Mouse (Mus musculus): ENCODE data around the gene Whrn. TPM values are rescaled to one million over a fixed set of nuclear protein-coding genes. Genes with fewer than 3 reads are reported as not detected.
A peak's percentile ranks its signal among the peaks of the same experiment; 100 is the strongest.

Gene Whrn
- 1 to 10 TPM; 2.1 to 2.6 TPM for total RNA-seq (2021)
- long read RNA-seq, experiment 1, partial matches to known transcripts, result 2 of 2 reads
- long read RNA-seq, experiment 1, other reads (novel, unspliced or antisense), result 0 of 2 reads
- long read RNA-seq, experiment 2, partial matches to known transcripts, result 1 of 2 reads
- long read RNA-seq, experiment 2, other reads (novel, unspliced or antisense), result 1 of 2 reads

DNA sequence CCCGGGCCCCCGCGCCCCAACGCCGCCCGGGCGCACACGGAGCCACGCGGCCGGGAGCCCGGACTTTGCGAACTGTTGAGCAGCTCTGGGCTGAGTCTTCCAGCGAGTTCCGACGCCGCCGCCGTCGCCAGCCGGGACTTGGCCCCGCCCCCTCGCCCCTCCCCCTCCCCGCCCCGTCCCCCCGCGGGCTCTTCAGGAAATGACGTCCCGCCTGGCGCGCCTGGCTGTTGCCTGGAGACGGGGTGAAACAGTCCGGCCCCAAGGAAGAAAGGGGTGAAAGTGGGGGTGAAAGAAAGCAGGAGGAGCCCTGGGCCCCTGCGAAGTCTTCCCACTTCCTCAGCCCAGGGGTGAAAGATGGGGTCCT is at the start of gene Whrn:
TSS of gene Whrn (minus strand) at position 77 of the 364 bp plus-strand sequence.
- DNase-seq, result peak; percentile 74

DNA sequence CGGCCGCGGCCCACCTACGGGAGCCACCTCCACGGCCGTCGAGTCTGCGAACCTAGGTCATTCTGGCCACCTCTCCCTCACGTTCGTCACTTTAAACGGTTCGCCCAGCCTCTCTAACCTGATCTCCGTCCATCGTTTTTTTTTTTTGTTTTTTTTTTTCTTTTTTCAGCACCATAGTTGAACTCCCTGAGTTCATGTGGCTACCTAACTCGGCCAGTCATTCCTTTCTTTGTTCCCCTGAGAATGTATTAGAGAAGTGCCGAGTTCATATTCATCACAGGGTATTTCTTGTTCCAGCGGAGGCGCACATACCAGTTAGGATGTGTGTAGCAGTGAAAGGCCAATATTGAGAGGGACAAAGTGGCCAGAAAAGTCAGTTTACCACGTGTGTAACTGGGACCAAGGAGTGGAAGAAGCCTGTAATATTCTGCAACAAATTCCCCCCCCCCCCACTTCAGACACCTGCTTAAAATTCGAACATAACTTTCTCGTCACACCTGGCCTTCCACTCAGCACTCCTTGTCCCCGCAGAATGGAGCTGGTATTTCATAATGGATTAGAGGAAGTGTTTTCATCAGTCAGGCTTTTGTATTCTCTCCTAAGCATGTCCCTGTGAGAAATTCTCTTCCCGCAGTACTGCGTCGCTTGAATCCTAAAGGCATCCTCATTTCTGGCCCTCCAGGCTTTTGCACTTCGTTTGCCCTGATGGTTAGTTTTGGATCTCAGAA is 49.6 kb upstream of the Whrn start:
- no peak for DNase-seq

DNA sequence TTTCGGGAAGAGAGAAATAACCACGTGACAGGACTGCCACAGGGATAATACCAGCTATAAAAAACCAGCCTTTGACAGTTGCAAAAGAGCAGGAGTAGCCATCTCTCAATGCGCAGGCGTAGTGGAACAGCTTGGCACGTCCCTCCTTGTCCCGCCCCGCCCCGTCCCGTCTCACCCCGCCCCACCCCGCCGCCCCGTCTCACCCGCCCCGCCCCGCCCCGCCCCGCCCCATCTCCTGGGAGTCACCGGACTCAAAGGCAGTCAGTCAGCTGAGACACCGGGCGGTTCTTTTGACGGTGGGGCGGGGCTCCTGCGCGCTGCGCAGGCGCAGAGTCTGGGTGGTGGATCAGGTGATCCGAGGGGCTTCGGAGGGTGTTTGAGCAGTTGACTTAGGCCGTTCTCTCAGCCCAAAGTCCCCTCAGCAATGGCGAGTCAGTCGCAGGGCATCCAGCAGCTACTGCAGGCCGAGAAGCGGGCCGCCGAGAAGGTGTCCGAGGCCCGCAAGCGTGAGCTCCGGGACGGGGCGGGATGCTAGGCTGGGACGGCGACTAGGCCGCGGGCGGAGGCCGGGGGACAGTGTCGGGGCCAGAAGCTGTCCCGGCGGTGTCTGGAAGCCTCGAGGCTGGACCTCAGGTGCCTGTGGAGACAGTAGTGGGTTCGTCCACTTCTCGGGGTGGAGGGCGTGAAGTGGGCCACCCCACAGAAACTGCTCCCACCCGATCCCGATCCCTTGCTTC is 48.9 kb upstream of the Whrn start, which contains the start of gene Atp6v1g1:
TSS of gene Atp6v1g1 (plus strand) at position 279 of the 737 bp plus-strand sequence.
- peak; percentile 96 for DNase-seq

DNA sequence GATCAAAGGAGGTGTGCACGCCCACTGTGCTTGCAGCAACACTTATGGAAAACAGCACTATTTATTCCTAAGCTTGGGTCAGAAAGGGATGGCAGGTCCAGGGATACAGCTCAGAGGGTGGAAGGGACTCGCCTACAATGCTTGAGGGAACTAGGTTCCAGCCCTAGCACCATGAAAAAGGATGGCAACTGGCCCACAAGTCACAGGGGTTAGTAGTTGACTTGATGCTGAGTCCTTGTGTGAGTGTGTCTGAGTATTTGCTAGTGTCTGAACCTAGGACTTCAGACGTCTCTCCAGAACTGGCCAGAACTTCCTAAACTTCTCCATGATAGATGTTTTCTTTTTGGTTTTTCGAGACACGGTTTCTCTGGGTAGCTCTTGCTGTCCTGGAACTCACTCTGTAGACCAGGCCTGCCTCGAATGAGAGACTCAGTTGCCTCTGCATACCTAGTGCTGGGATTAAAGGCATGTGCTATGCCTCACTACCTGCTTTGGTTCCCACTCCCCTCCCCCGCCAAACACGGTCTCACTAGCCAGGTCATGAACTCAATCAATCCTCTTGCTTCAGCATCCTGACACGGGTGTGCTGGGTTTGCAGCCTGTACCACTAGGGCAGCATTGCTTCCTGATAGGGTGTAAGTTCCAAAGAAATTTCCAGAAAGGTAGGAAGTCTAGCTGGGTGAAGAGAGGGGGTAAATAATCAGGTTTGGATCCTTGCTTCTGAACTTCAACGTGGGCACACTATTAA is 48.1 kb upstream of the Whrn start:
- no peak for DNase-seq

DNA sequence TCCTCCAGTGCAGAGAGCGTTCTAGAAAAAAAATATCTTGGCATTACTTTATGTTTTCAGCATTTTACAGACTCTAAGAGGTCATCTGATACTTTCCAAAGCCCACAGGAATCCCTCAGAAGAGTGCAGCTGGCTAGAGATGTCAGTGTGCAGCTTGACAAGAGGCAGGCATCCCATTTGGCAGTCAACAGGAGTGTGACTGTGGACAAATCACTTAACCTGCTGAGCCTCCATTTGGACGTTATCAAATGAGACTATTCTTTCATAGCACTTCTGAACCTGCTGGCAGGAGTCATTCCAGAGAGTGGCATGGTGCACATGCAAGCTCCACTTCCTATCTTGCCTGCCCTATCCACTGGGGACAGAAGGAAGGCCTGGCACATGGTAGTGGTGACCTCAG is 46.4 kb upstream of the Whrn start:
- DNase-seq, result peak; percentile 42

DNA sequence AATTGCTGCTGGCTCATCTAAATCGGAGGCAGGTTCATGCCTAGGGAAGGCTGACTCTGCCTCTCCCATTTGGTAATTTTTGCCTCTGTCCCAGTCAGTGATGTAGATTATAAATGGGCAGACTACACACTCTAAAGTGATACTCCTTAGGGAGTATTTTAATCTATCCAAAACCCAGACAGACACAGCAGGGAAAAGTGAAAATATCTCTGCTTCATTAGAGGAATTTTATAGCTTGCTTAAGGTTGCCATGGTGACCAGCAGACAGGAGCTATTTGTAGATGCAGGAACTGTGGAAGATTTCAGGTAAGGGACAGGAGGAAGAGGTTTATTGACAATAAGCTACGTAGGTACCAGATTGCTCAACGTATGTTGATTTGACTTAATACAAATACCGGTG is 41.8 kb upstream of the Whrn start:
- no peak for DNase-seq

DNA sequence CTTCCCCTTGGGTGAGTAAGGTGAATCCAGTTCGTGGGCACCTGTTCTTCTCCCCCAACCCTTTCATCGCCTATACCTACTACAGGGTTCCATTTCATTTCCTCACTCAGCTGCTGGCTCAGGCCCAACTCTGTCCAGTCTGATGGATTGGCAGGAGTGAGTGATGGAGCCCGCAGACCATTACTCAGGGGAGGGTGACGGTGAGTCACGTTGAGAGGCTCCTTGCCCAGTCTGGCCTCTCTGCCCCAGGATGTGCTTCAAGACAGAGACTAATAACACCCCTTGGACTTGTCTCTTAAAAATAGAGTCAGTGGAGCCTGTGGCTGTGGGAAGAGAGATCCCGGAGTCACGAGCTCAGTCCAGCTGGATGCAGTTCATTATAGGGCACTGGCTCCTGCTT is 34.6 kb upstream of the Whrn start:
- DNase-seq, result no peak

DNA sequence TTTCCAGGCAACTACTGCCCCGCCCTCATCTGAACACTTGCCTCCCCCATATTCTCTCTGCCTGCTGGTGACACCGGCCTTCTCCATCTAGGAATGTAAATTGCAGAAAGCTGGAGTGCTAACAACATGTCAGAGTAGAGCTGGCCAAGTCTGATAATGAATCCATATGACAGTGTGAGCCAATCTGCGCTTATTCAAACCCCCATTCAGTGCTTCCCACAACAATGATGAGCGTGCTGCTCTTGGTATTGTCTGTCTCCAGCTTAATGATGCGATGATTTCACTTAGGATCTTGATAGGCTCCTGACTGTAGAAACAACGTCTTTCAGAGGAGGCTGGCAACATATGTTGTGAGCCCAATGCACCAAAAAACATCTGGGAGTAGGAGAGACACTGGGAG is 33.2 kb upstream of the Whrn start:
- no peak for DNase-seq

DNA sequence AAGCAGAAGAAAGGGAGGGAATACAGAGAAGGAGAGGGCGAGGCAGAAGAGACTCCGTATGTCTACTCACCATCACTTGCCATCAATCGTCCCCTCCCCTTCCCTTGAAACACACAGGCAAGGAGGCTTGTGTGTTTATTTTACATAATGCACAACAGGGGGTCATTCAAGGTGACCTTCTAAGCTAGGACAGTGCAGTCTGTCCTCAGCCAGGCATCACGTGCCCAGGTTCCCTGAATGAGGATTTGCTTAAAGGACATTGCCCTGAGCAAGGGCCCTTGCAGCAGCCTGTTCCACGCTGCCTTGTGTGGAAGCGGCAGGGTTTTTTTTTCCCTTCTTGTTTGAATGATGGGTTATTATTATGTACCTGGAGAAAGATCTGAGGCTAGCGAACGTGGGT is 29.7 kb upstream of the Whrn start:
- no peak for DNase-seq

DNA sequence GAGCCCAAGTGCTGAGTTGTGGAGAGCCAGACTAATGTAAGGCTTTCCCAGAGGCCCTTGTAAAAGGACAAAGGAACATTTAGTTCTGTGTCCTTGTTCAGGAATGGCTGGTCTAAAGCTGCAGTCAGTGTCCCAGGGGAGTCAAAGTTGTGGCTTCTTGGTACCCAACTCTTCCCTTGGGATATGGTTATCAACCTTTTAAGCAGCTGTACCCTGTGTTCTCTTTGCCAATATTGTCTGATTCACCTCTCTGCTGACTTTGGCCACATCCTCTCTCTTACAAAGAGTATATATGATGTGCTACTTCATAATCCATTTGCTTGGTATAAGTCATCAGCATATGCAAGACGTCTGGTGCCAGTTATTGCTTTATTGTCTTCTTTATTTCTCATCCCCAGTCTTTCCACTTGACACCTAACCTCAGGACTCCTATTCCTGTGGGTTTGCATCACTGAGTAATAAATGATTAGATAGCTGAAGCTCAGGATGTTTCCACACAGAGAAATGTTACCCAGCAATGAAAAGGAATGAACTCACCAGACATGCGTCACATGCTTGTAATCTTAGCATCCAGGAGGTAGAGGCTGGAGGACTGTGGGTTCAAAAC is 26.1 kb upstream of the Whrn start:
- no peak for DNase-seq

DNA sequence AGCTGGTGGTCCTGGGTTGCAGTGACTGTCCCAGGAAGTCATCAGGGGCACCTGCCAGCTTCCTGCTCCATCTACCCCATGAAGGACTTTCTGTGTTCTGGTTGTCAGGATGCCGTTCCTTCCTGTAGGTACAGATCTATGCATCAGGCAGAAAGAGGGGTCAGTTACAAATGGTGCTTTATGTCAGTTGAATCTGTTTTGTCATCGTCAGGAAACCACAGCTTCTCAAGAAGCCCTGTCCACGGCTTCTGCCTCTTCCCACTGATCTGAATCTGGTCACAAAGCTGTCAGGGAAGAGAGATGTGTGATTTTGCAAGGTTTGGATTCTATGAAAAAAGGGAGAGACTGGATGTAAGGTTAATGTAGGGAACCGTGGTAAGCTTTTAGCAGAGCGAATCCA is 19.2 kb upstream of the Whrn start:
- DNase-seq, result no peak

DNA sequence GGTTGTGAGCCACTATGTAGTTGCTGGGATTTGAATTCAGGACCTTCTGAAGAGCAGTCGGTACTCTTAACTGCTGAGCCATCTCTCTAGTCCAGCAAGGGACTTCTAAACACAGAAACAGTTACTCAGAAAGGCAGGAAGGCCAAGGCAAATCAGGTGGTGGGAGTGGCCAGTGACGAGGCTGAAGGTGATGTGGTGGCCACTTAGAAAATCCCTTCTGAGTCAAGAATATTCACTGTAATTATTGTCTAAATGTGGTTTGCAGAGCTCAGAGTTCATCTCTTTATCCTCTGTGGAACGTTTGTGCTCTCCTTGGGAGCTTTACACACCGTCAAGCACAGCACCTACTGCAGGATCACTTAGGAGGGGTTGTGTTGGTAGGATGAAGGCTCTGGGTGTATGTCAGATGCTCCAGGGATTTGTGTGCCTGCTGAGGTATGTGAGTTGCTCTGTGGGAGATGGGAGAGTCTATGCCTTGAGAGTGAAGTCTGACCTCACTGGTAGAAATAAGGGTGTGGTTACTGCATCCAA is 18.7 kb upstream of the Whrn start:
- DNase-seq, result no peak

DNA sequence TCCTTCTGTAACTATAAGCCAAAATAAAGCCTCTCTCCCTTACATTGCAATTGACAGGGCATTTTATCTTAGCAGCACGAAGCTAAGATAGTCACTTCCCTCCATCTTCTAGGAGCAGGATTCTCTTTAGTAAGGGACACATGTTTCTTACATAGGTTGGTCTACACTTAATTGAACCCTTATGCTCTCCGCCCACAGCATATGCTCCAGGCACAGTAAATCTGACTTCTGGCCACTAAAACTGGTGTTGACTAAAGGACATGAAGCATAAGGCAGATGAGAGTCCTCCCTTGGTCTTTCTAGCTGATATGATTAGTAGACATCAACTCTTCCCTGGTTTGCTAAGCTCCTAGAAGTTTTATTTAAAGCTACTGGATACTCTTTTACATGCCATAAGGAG is 17.1 kb upstream of the Whrn start:
- DNase-seq, result no peak

DNA sequence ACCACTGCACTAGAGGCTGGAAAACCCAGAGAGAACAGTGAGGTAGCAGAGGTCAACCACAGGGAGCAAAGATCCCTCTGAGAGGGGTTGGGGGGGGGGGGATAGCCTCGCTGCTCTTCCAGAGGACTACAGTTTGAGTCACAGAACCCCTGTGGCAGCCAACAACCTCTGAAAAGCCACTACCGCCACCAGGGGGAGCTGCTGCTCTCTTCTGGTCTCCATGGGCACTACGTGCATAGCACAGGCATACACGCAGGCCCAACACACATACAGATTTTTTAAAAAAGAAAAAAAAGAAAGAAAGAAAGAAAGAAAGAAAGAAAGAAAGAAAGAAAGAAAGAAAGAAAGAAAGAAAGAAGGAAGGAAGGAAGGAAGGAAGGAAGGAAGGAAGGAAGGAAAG is 12.4 kb upstream of the Whrn start:
- DNase-seq, result peak; percentile 60

DNA sequence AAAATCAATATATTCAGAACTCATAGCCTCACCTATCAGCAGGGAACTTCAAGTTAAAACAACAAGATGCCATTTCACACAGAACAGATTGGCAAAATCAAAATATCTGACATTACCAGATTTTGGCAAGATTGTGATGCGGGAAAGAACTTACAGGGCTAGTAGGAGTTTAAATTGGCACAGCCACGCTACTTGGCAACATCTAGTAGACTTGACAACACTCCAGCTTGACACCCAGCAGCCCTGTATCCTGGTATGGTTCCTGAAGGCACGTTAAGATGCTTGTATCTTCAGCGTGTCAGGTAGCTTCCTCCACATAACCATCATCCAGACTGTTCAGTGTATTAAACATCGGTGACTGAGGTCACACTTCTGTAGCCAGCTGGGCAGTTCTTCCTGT is 11.7 kb upstream of the Whrn start:
- DNase-seq, result no peak

DNA sequence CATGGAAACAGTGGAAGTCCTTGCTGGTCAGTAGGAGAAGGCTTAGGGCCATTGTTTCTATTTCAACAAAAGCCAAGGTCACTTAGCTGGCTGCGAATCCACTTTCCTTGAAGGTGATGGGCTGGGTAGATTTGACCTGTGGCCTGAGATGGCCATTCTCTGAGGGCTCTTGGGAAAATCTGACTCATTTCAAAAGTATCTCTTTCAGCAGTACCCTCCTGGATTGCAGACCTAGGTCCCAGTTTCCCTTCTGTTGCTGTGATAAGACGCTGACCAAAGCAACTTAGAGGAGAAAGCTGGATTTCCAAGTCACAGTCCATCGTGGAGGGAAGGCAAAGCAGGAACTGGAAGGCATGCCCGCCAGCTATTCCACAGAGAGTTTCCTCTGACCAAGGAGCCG is 8.2 kb upstream of the Whrn start:
- DNase-seq, result no peak

DNA sequence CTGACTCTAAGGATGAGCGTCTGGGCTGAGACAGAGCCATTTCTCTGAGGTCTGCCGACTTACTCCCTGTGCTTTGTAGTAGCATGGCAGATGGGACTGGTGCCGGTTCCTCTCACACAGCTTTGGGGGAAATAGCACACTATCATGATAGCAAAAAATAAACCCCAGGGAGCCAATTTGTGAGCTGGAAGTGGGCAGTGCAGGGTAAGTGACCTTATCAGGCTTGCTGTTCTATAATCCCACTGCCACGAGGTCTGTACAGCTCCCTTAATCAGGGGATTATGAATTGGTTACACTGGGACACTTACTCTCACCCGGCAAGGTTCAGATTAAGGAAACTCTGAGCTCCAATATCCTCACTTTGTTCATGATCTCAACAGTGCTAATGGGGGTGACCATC is 5.3 kb upstream of the Whrn start:
- DNase-seq, result no peak

DNA sequence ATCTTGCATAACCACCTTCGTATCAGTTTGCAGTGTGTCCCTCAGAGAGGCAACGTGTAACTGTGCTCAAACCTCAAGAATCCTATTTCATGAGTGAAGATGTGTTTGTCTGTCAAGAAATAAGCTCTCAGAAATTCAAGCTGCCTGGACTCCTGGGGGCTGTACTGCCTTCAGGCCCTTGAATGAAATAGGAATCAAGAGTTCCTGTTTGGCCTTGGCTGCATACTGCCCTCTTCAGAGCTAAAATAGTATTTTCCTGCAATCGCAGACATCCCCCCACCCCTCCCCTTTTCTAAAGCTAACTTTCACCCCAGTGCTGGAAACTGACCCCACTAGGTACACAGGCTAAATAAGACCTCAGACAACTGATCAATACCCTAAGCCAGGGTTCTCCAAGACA is 2.6 kb upstream of the Whrn start:
- no peak for DNase-seq

DNA sequence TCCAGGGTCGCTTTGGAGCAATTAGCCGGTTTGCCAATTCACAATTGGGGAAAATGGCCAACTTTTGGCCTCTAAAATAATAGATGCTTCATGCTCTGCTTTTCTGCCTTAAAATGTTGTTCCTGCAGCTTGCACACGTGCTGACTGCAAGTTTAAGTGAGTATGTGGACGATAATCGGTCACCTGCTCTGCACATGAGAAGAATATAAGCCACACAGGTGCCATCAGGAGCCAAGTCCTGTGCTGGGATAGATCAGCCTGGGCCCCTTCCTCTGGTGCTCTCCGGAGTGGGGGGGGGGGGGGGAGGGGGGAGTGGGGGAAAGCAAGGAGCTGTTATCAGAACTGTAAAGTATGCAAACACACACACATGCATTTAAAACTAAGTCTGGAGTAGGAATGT is 521 bp upstream of the Whrn start:
- no peak for DNase-seq

DNA sequence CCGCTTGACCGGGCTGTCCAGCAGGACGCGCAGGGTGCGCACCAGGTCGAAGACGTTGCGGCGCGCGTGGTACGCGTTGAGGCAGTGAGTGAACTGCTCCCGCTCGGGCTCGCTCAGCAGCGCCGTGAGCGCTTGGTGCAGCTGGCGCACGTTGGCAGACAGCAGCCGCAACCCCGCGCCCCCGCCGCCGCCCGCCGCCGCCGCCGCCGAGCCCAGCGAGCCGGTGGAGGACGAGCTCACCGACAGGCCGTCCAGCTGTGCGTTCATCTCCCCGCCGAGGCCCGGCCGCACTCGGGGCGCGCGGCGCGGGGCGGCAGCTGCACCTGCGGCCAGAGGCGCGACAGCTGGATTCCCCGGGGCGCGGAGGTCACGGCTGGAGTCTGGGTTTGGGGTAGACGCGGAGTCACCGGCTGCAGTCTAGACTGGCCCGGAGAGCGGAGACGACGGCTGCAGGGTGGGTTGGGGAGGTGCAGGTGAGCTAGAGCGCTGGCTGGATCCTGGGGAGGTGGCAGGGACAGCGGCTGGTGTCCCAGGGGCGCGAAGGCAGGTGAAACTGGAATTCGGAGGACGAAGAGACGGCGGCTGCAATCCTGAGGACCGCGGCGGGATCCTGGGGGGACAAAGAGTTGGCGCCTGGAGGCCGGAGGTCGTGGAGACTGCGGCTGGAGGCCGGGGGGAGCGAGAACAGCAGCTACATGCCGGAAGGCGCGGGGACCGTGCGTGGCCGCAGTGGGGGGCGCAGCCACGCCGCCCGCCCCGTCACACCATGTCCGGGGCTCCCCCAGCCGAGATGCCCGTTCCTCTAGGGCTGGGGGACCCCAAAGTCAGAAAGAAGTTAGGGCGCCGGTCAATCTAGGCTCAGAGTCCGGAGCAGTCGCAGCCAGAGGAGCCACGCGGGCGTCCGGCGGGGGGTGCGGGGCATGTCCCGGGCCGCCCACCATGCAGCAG is 550 bp downstream of the Whrn start:
- DNase-seq, result peak; percentile 46

DNA sequence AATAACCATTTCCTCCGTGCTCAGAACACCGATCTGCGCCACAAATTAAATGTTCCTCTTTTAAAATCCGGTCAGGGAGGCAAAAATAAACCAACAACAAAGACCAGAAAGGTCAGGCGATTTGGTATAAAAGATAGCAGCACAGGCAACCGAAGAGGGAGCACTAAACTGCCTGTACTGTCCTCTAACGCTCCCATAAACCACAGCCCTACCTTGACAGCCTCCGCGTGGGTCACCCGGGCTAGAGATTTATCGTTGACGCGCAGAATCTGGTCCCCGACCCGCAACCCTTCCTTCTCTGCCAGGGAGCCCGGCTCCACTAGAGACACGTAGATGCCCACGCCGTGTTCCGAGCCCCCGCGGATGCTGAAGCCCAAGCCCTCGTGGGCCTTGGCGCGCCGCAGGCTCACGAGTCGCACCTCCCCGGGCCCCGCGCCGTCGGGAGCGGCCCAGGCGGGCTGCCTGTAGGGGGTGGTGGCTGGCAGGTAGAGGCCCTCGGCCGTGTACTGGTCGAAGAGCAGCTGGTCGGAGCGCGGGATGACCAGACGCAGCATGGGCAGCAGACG is 1.3 kb downstream of the Whrn start:
- no peak for DNase-seq

Measured in gastrocnemius, postnatal 25 days (tissue).